Mouse (Mus musculus) T-helper 2 cell (primary cell): ENCODE measurements at regions not wholly inside any gene's neighbourhood (a gene's known extent, or its start where the extent isn't known, plus 50 kb on each side); places are given as distances from the start of the nearest gene placed in this dataset.

Source experiments
- in situ Hi-C: fragments of 300-600 bp; cut with MboI, MseI; formaldehyde crosslinking; loops from one replicate; pipeline ENCODE4 v1.15.1; 2025; ENCODE audit warnings: high pct_unique_total_duplicates

GRCm38 (mm10) chr8:57134726-57135125, 186.1 kb upstream of the Hand2 start:
- in situ Hi-C loops, result no loop called here

GRCm38 (mm10) chr8:57148036-57148435, 172.7 kb upstream of the Hand2 start:
- in situ Hi-C loops, result no loop called here

GRCm38 (mm10) chr8:57191153-57191552, 129.6 kb upstream of the Hand2 start:
- in situ Hi-C loops, result no loop called here

- in situ Hi-C loops, result no loop called here
Measured at GRCm38 (mm10) chr8:57200280-57200679, 120.5 kb upstream of the Hand2 start.

- in situ Hi-C loops, result no loop called here
Measured at GRCm38 (mm10) chr8:57209584-57209983, 111.2 kb upstream of the Hand2 start.

GRCm38 (mm10) chr8:57213066-57213465, 107.7 kb upstream of the Hand2 start:
- in situ Hi-C loops, result no loop called here

GRCm38 (mm10) chr8:57213982-57214930, 106.5 kb upstream of the Hand2 start:
- in situ Hi-C loops, result no loop called here

- in situ Hi-C loops, result no loop called here
Measured at GRCm38 (mm10) chr8:57230594-57230993, 90.2 kb upstream of the Hand2 start.

- in situ Hi-C loops, result no loop called here
Measured at GRCm38 (mm10) chr8:57242301-57242700, 78.5 kb upstream of the Hand2 start.

GRCm38 (mm10) chr8:57249061-57249460, 71.7 kb upstream of the Hand2 start:
- in situ Hi-C loops, result no loop called here
